Mouse (Mus musculus) heart, postnatal 0 days (tissue): Measurements from ENCODE around the gene Thap8. TPM values are rescaled to one million over a fixed set of nuclear protein-coding genes. Genes with fewer than 3 reads are reported as not detected.

ENCODE experiments used
- ATAC-seq: fragments of 200-750 bp; cut with Nextera tagmentation; 2 replicates; pipeline ENCODE4 v1.8.0; 2017; ENCODE audit warnings: low read depth, moderate number of reproducible peaks, moderate library complexity; ENCODE audit not compliant: insufficient read depth
- DNase-seq: peaks from one replicate; pipeline ENCODE4 v3.0.0-alpha.2; 2016; ENCODE audit warnings: low spot score
- H3K27ac ChIP-seq: fragments of 300-500 bp; sonication (generic); 2 replicates; pipeline ENCODE4 v1.5.1; 2014; ENCODE audit warnings: low read depth, mild to moderate bottlenecking
- H3K27me3 ChIP-seq: fragments of 300-500 bp; sonication (generic); 2 replicates; pipeline ENCODE4 v1.6.1; 2014; ENCODE audit warnings: low read length, mixed read lengths; ENCODE audit not compliant: control insufficient read depth, insufficient read depth
- H3K36me3 ChIP-seq: fragments of 300-500 bp; sonication (generic); replicated peaks from 2 replicates; pipeline ENCODE4 v1.6.1; 2014; ENCODE audit warnings: low read length, mixed read lengths; ENCODE audit not compliant: control insufficient read depth, insufficient read depth
- H3K4me1 ChIP-seq: fragments of 300-500 bp; sonication (generic); 2 replicates; pipeline ENCODE4 v1.6.1; 2014; ENCODE audit warnings: antibody characterized with exemption; ENCODE audit not compliant: control insufficient read depth, insufficient read depth
- H3K4me2 ChIP-seq: fragments of 300-500 bp; sonication (generic); 2 replicates; pipeline ENCODE4 v1.6.1; 2014; ENCODE audit warnings: low read depth, mild to moderate bottlenecking, low read length, moderate library complexity
- H3K4me3 ChIP-seq: fragments of 300-500 bp; sonication (generic); 2 replicates; pipeline ENCODE4 v1.5.1; 2014; ENCODE audit warnings: low read depth, low read length
- H3K9ac ChIP-seq: fragments of 300-500 bp; sonication (generic); replicated peaks from 2 replicates; pipeline ENCODE4 v1.6.1; 2014; ENCODE audit warnings: low read depth, low read length, mixed read lengths
- H3K9me3 ChIP-seq: fragments of 300-500 bp; sonication (generic); replicated peaks from 2 replicates; pipeline ENCODE4 v1.6.1; 2016; ENCODE audit warnings: low read length; ENCODE audit not compliant: control insufficient read depth
- CTCF ChIP-seq: IDR thresholded peaks from 2 replicates; pipeline ENCODE4 v1.5.1; 2016; ENCODE audit warnings: antibody characterized with exemption, control low read depth, low read depth
- EP300 ChIP-seq: IDR thresholded peaks from 2 replicates; pipeline ENCODE4 v1.6.1; 2016; ENCODE audit warnings: antibody characterized with exemption, low read depth
- WGBS: fragments of 180-500 bp; shearing (Covaris S2); extraction: QIAGEN DNeasy Blood & Tissue Kit; methylation state at CpG from one replicate; pipeline ENCODE4 v1.1.7; 2014; 5-methylcytosine and 5-hydroxymethylcytosine counted together
- polyA plus RNA-seq: library from polyadenylated mRNA; unstranded; fragments of >200 nt; fragmentation: Nextera tagmentation; extraction: Ambion mirVana; gene quantifications from 2 replicates; pipeline ENCODE4 v1.2.1, GENCODE M21; 2015
- total RNA-seq: library from RNA; depleted of rRNA; stranded (reverse); fragments of >200 nt; gene quantifications from 2 replicates; pipeline ENCODE4 v1.2.3, GENCODE M21; 2014; ENCODE audit warnings: low replicate concordance

The Thap8 gene
- total and polyA plus RNA-seq, 2 experiments from 2014 or later: 0.33 TPM; not detected in 1

GRCm38 (mm10) chr7:30325364-30325763 is 45.5 kb downstream of the Thap8 start:
- WGBS: 52% methylated on average over 2 of the region's 2 CpGs
- H3K9me3 ChIP-seq: no peaks in the 10 kb centered on the region
- peaks cover 11% of the 10 kb centered on the region for H3K4me1 ChIP-seq
- TF ChIP-seq EP300: no peak
- peak; percentile 41 for TF ChIP-seq CTCF
- H3K36me3 ChIP-seq: no peaks in the 10 kb centered on the region
- no peak for ATAC-seq
- no peak for DNase-seq
- H3K27ac ChIP-seq: no peak overlapping the region
- no peak overlapping the region for H3K9ac ChIP-seq
- H3K27me3 ChIP-seq: no peaks in the 10 kb centered on the region
- H3K4me2 ChIP-seq: no peak overlapping the region
- H3K4me3 ChIP-seq: no peak overlapping the region

- Histone ChIP-seq H3K9ac (no peak overlapping the region), H3K27me3 (no peaks in the 10 kb centered on the region), H3K9me3 (no peaks in the 10 kb centered on the region), H3K4me2 (no peak overlapping the region), H3K4me1 (peaks cover 8% of the 10 kb centered on the region; the same call in 1 of the 2 replicates), H3K36me3 (no peaks in the 10 kb centered on the region), H3K27ac (no peak overlapping the region), H3K4me3 (no peak overlapping the region)
- ATAC-seq (no peak), DNase-seq (no peak)
- TF ChIP-seq EP300: no peak
- TF ChIP-seq CTCF: no peak
Observed at GRCm38 (mm10) chr7:30326427-30326826, 46.5 kb downstream of the Thap8 start.

GRCm38 (mm10) chr7:30327140-30327539 is 47.2 kb downstream of the Thap8 start:
- Histone ChIP-seq H3K36me3 (no peaks in the 10 kb centered on the region), H3K4me3 (no peak overlapping the region), H3K27ac (no peak overlapping the region), H3K4me2 (no peak overlapping the region), H3K9me3 (no peaks in the 10 kb centered on the region), H3K27me3 (no peaks in the 10 kb centered on the region), H3K9ac (no peak overlapping the region), H3K4me1 (peaks cover 14% of the 10 kb centered on the region; the same call in 1 of the 2 replicates)
- ATAC-seq (no peak; the same call in 1 of the 2 replicates), DNase-seq (no peak)
- WGBS: 41% methylated on average over 15 of the region's 15 CpGs
- no peak for TF ChIP-seq CTCF
- TF ChIP-seq EP300: no peak

- Histone ChIP-seq H3K36me3 (no peaks in the 10 kb centered on the region), H3K27ac (no peak overlapping the region), H3K9me3 (no peaks in the 10 kb centered on the region), H3K27me3 (no peaks in the 10 kb centered on the region), H3K4me3 (no peak overlapping the region), H3K4me2 (no peak overlapping the region), H3K4me1 (peaks cover 19% of the 10 kb centered on the region; the same call in 1 of the 2 replicates), H3K9ac (no peak overlapping the region)
- TF ChIP-seq EP300 (no peak), CTCF (no peak)
- no peak for ATAC-seq
- 54% methylated on average over 10 of the region's 10 CpGs for WGBS
- no peak for DNase-seq
Observed at GRCm38 (mm10) chr7:30328379-30328778, 48.5 kb downstream of the Thap8 start.

- Histone ChIP-seq H3K4me1 (peaks cover 26% of the 10 kb centered on the region), H3K4me2 (peak overlapping the region; percentile 34), H3K4me3 (0 out of 2 replicates have a peak overlapping the region, but pooled peaks have one; percentile 1), H3K27ac (no peak overlapping the region), H3K9ac (no peak overlapping the region), H3K36me3 (no peaks in the 10 kb centered on the region), H3K27me3 (peaks cover 10% of the 10 kb centered on the region), H3K9me3 (no peaks in the 10 kb centered on the region)
- ATAC-seq (peak; percentile 69), DNase-seq (peak; percentile 81)
- TF ChIP-seq CTCF (peak; percentile 82), EP300 (no peak)
- 15% methylated on average over 13 of the region's 13 CpGs for WGBS
Observed at GRCm38 (mm10) chr7:30331887-30332286, 52.0 kb downstream of the Thap8 start.

GRCm38 (mm10) chr7:30332622-30333259 is 52.8 kb downstream of the Thap8 start:
- DNase-seq (no peak), ATAC-seq (no peak)
- Histone ChIP-seq H3K36me3 (no peaks in the 10 kb centered on the region), H3K27me3 (peaks cover 10% of the 10 kb centered on the region), H3K27ac (peak overlapping the region; percentile 11; the same call in 1 of the 2 replicates), H3K4me1 (peaks cover 26% of the 10 kb centered on the region), H3K9me3 (no peaks in the 10 kb centered on the region), H3K4me2 (peak overlapping the region; percentile 34; the same call in 1 of the 2 replicates), H3K4me3 (no peak overlapping the region), H3K9ac (no peak overlapping the region)
- TF ChIP-seq EP300: no peak
- no peak for TF ChIP-seq CTCF
- 51% methylated on average over 18 of the region's 18 CpGs for WGBS
